Mouse (Mus musculus) CH12.LX (cell line): Measurements from ENCODE around the gene Pdss2. TPM values are rescaled to one million over a fixed set of nuclear protein-coding genes. Genes with fewer than 3 reads are reported as not detected.
A peak's percentile ranks its signal among the peaks of the same experiment; 100 is the strongest.

Source experiments
- DNase-seq: peaks from one replicate; pipeline ENCODE4 v3.0.0-alpha.2; 2013; ENCODE audit errors: extremely low read depth
- H3K27ac ChIP-seq: 2 replicates; pipeline ENCODE4 v1.5.1; 2012; ENCODE audit warnings: low read depth, mild to moderate bottlenecking, control low read depth, moderate library complexity; ENCODE audit not compliant: insufficient read depth
- H3K27me3 ChIP-seq: replicated peaks from 2 replicates; pipeline ENCODE3; 2012; ENCODE audit warnings: inconsistent platforms
- H3K36me3 ChIP-seq, 2 experiments: replicated peaks in 1 of 2; 2 replicates each; pipeline versions ENCODE3 to v1.6.1; 2012; ENCODE audit warnings: inconsistent platforms in 1 of 2, low read length in 1 of 2, mild to moderate bottlenecking in 1 of 2, mixed read lengths in 1 of 2, moderate library complexity in 1 of 2; ENCODE audit not compliant: control insufficient read depth in 1 of 2, insufficient read depth in 1 of 2
- H3K4me1 ChIP-seq, 2 experiments: 2 replicates each; pipeline ENCODE4 v1.6.1; 2012; ENCODE audit warnings: inconsistent platforms in 1 of 2, moderate library complexity in 1 of 2; ENCODE audit not compliant: insufficient read depth in 2 of 2, control insufficient read depth in 1 of 2
- H3K4me2 ChIP-seq: 2 replicates; pipeline ENCODE4 v1.6.1; 2012; ENCODE audit warnings: low read depth, mild to moderate bottlenecking, control low read depth; ENCODE audit not compliant: poor library complexity, insufficient read depth, severe bottlenecking
- H3K4me3 ChIP-seq, 3 experiments: fragments of 150-350 bp in 1 of 3; sonication (generic) in 1 of 3; replicated peaks in 1 of 3; 2 replicates each; pipeline versions ENCODE3 to v1.5.1; 2011 to 2012; ENCODE audit warnings: low read depth in 2 of 3, low read length in 2 of 3, mild to moderate bottlenecking in 2 of 3, moderate library complexity in 2 of 3, control low read depth in 1 of 3, improper control_type of control experiment in 1 of 3, inconsistent platforms in 1 of 3, mixed read lengths in 1 of 3; ENCODE audit not compliant: poor library complexity in 1 of 3
- H3K79me2 ChIP-seq: replicated peaks from 2 replicates; pipeline ENCODE4 v1.6.1; 2012; ENCODE audit warnings: mild to moderate bottlenecking, moderate library complexity; ENCODE audit not compliant: control insufficient read depth, poor library complexity, insufficient read depth, severe bottlenecking; ENCODE audit errors: extremely low read depth
- H3K9ac ChIP-seq: 2 replicates; pipeline ENCODE4 v1.6.1; 2012; ENCODE audit warnings: low read depth, mild to moderate bottlenecking, control low read depth, moderate library complexity; ENCODE audit not compliant: insufficient read depth
- H3K9me3 ChIP-seq: replicated peaks from 2 replicates; pipeline ENCODE3; 2012; ENCODE audit warnings: low read length, inconsistent platforms, mixed read lengths
- BHLHE40 ChIP-seq: IDR thresholded peaks from 2 replicates; pipeline ENCODE4 v1.6.1; 2011; ENCODE audit warnings: mild to moderate bottlenecking, low read depth, low read length, improper control_type of control experiment
- CHD1 ChIP-seq: IDR thresholded peaks from 2 replicates; pipeline ENCODE4 v1.6.1; 2012; ENCODE audit warnings: low read depth, low read length, improper control_type of control experiment, inconsistent platforms
- CHD2 ChIP-seq: IDR thresholded peaks from 2 replicates; pipeline ENCODE4 v1.6.1; 2011; ENCODE audit warnings: low read length, improper control_type of control experiment
- CTCF ChIP-seq, 2 experiments: IDR thresholded peaks in 1 of 2; conservative IDR thresholded peaks in 1 of 2; 2 replicates each; pipeline ENCODE4 v1.5.1; 2011 to 2012; ENCODE audit warnings: low read depth in 2 of 2, low read length in 2 of 2, improper control_type of control experiment in 1 of 2, inconsistent platforms in 1 of 2, mild to moderate bottlenecking in 1 of 2, moderate library complexity in 1 of 2
- E2F4 ChIP-seq: IDR thresholded peaks from 2 replicates; pipeline ENCODE4 v1.6.1; 2011; ENCODE audit warnings: low read depth, low read length, improper control_type of control experiment; ENCODE audit not compliant: insufficient replicate concordance
- ELF1 ChIP-seq: IDR thresholded peaks from 2 replicates; pipeline ENCODE4 v1.6.1; 2014; ENCODE audit warnings: low read depth, mild to moderate bottlenecking, inconsistent platforms, low read length, improper control_type of control experiment
- EP300 ChIP-seq: IDR thresholded peaks from 2 replicates; pipeline ENCODE4 v1.6.1; 2011; ENCODE audit warnings: low read length, improper control_type of control experiment
- ETS1 ChIP-seq: conservative IDR thresholded peaks from 2 replicates; pipeline ENCODE4 v1.6.1; 2012; ENCODE audit warnings: low read depth, mild to moderate bottlenecking, inconsistent platforms, low read length, improper control_type of control experiment, moderate library complexity
- GABPA ChIP-seq: IDR thresholded peaks from 2 replicates; pipeline ENCODE4 v1.6.1; 2012; ENCODE audit warnings: low read depth, low read length, improper control_type of control experiment, inconsistent platforms; ENCODE audit not compliant: insufficient replicate concordance
- HCFC1 ChIP-seq: IDR thresholded peaks from 2 replicates; pipeline ENCODE4 v1.6.1; 2012; ENCODE audit warnings: low read depth, mild to moderate bottlenecking, inconsistent platforms, low read length, improper control_type of control experiment
- JUN ChIP-seq: IDR thresholded peaks from 2 replicates; pipeline ENCODE4 v1.6.1; 2011; ENCODE audit warnings: low read depth, mild to moderate bottlenecking, low read length, improper control_type of control experiment, moderate library complexity; ENCODE audit not compliant: insufficient read depth
- KAT2A ChIP-seq: IDR thresholded peaks from 2 replicates; pipeline ENCODE4 v1.6.1; 2012; ENCODE audit warnings: low read length, improper control_type of control experiment, inconsistent platforms; ENCODE audit not compliant: insufficient replicate concordance
- MAFK ChIP-seq: IDR thresholded peaks from 2 replicates; pipeline ENCODE4 v1.6.1; 2011; ENCODE audit warnings: low read length, improper control_type of control experiment; ENCODE audit not compliant: insufficient replicate concordance
- MAX ChIP-seq: IDR thresholded peaks from 2 replicates; pipeline ENCODE4 v1.6.1; 2011; ENCODE audit warnings: low read length, improper control_type of control experiment
- MEF2A ChIP-seq: IDR thresholded peaks from 2 replicates; pipeline ENCODE4 v1.6.1; 2014; ENCODE audit warnings: low read depth, mild to moderate bottlenecking, inconsistent platforms, low read length, improper control_type of control experiment, borderline replicate concordance
- MYC ChIP-seq: IDR thresholded peaks from 2 replicates; pipeline ENCODE4 v1.6.1; 2011; ENCODE audit warnings: low read depth, mild to moderate bottlenecking, improper control_type of control experiment, low read length
- NELFE ChIP-seq: IDR thresholded peaks from 2 replicates; pipeline ENCODE4 v1.6.1; 2011; ENCODE audit warnings: low read depth, low read length, improper control_type of control experiment
- NRF1 ChIP-seq: IDR thresholded peaks from 2 replicates; pipeline ENCODE4 v1.6.1; 2014; ENCODE audit warnings: low read depth, mild to moderate bottlenecking, inconsistent platforms, low read length, improper control_type of control experiment, moderate library complexity
- PAX5 ChIP-seq: IDR thresholded peaks from 2 replicates; pipeline ENCODE4 v1.6.1; 2012; ENCODE audit warnings: low read length, inconsistent platforms, mixed read lengths
- POLR2A ChIP-seq: IDR thresholded peaks from 2 replicates; pipeline ENCODE4 v1.6.1; 2011; ENCODE audit warnings: low read depth, mild to moderate bottlenecking, improper control_type of control experiment, low read length
- POLR2AphosphoS2 ChIP-seq: IDR thresholded peaks from 2 replicates; pipeline ENCODE4 v1.6.1; 2011; ENCODE audit warnings: low read depth, low read length, improper control_type of control experiment
- RAD21 ChIP-seq: IDR thresholded peaks from 2 replicates; pipeline ENCODE4 v1.6.1; 2011; ENCODE audit warnings: low read depth, mild to moderate bottlenecking, low read length, improper control_type of control experiment, moderate library complexity
- SIN3A ChIP-seq: IDR thresholded peaks from 2 replicates; pipeline ENCODE4 v1.6.1; 2012; ENCODE audit warnings: low read length, improper control_type of control experiment, inconsistent platforms
- SMC3 ChIP-seq: IDR thresholded peaks from 2 replicates; pipeline ENCODE4 v1.6.1; 2011; ENCODE audit warnings: low read depth, low read length, improper control_type of control experiment
- TCF12 ChIP-seq: IDR thresholded peaks from 2 replicates; pipeline ENCODE4 v1.6.1; 2014; ENCODE audit warnings: low read depth, mild to moderate bottlenecking, inconsistent platforms, low read length, improper control_type of control experiment
- UBTF ChIP-seq: IDR thresholded peaks from 2 replicates; pipeline ENCODE4 v1.6.1; 2012; ENCODE audit warnings: low read depth, mild to moderate bottlenecking, inconsistent platforms, low read length, improper control_type of control experiment, moderate library complexity
- USF1 ChIP-seq: IDR thresholded peaks from 2 replicates; pipeline ENCODE4 v1.6.1; 2014; ENCODE audit warnings: low read depth, mild to moderate bottlenecking, inconsistent platforms, low read length, improper control_type of control experiment
- USF2 ChIP-seq: conservative IDR thresholded peaks from 2 replicates; pipeline ENCODE4 v1.6.1; 2011; ENCODE audit warnings: low read depth, low read length, improper control_type of control experiment
- ZC3H11A ChIP-seq: IDR thresholded peaks from 2 replicates; pipeline ENCODE4 v1.6.1; 2012; ENCODE audit warnings: low read depth, mild to moderate bottlenecking, inconsistent platforms, low read length, improper control_type of control experiment
- dilution Hi-C: fragments of 300-500 bp; cut with MboI; formaldehyde crosslinking; loops from 2 replicates; pipeline ENCODE4 v1.14.3; 2020; ENCODE audit warnings: low sequenced_read_pairs; ENCODE audit not compliant: extremely low pct_unique_long_range_greater_than_20kb, extremely low pct_ligation_motif_present
- in situ Hi-C: fragments of 300-500 bp; cut with MboI; formaldehyde crosslinking; loops from 3 replicates; pipeline ENCODE4 v1.14.3; 2019; ENCODE audit warnings: low sequenced_read_pairs, low pct_ligation_motif_present, low pct_unique_long_range_greater_than_20kb, mixed read lengths
- polyA plus RNA-seq: library from polyadenylated mRNA; unstranded; fragments of >175 nt; gene quantifications from 2 replicates; pipeline ENCODE4 v1.2.1, GENCODE M21; 2012; ENCODE audit warnings: low read depth; ENCODE audit not compliant: insufficient read length
- total RNA-seq, 2 experiments: library from RNA; depleted of rRNA; stranded (reverse); fragments of 300-350 nt in 1 of 2; fragments of >200 nt in 1 of 2; gene quantifications; 2 replicates each; pipeline ENCODE4 v1.2.3; 2012 to 2014

Gene Pdss2
- total and polyA plus RNA-seq, 3 experiments = 11.1 to 17.9 (median 14.3) TPM

DNA sequence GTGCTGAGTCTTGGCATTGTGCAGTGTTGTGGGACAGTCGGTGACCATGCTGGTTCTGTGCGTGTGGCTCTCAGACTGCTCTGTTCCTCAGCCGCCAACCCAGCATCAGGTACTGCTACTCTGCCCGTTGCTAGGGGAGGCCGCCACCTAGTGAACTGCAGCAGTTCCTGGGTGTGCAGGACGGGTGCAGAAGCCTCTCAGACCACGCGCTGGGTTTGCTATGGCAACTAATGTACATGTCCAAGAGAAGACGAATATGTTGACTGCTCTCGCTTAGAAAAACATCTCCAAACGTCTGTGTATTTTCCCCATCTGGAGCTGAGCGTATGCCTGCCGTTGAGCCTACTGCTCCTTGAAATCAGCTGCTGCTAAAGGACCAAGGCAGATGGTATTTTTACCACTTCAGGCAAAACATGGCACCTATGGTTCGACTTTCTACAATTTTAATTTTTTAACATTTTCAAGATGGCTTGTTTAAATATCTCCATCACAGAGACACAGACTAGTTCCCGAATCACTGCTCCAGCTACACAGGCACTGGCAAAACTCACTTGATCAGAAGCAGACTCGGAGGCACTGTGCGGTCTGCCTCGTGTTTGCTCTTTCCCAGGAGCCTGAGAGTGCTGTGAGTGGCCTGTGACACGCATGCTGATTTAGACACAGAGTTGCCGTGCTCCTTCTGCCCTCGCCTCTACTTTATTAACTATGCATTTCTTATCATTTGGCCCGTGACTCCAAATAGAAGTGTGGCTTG is 199.6 kb downstream of the Pdss2 start:
- Histone ChIP-seq H3K4me1 (peaks cover 28 to 71% of the 10 kb centered on the region in 2 experiments), H3K9me3 (no peaks in the 10 kb centered on the region), H3K4me3 (no peak overlapping the region), H3K79me2 (no peaks in the 10 kb centered on the region), H3K9ac (no peak overlapping the region), H3K27me3 (no peaks in the 10 kb centered on the region), H3K36me3 (peaks cover 0 to 9% of the 10 kb centered on the region in 2 experiments), H3K27ac (no peak overlapping the region), H3K4me2 (no peak overlapping the region)
- dilution Hi-C loops = no loop called here
- TF ChIP-seq RAD21 (peak; percentile 3), ZC3H11A (no peak), CTCF (conservative IDR thresholded peaks at IDR 0.05 in 1 of 2, IDR thresholded peaks at IDR 0.05 in 1 of 2; ENCODE audit: low read depth in 2 of 2, low read length in 2 of 2) (0 out of 4 replicates have a peak, but pooled peaks of 1 of the 2 experiments have one; percentile 7)
- no peak for DNase-seq
- in situ Hi-C loops = no loop called here

GRCm38 (mm10) chr10:43422061-43422770 is 200.9 kb downstream of the Pdss2 start:
- Histone ChIP-seq H3K9me3 (no peaks in the 10 kb centered on the region), H3K4me3 (no peak overlapping the region), H3K4me2 (peak overlapping the region; percentile 29; the same call in 1 of the 2 replicates), H3K79me2 (no peaks in the 10 kb centered on the region), H3K4me1 (peaks cover 22 to 58% of the 10 kb centered on the region in 2 experiments), H3K27ac (peak overlapping the region; percentile 4; the same call in 1 of the 2 replicates), H3K36me3 (peaks cover 0 to 11% of the 10 kb centered on the region in 2 experiments), H3K9ac (no peak overlapping the region), H3K27me3 (no peaks in the 10 kb centered on the region)
- in situ Hi-C loops (no loop called here), dilution Hi-C loops (no loop called here)
- DNase-seq = peak; percentile 89
- TF ChIP-seq ETS1 (peak; percentile 85), EP300 (0 out of 2 replicates have a peak, but pooled peaks have one; percentile 35), USF2 (peak; percentile 73), TCF12 (no peak), ELF1 (0 out of 2 replicates have a peak, but pooled peaks have one; percentile 7), HCFC1 (no peak), JUN (no peak), SIN3A (no peak), USF1 (peak; percentile 80), NRF1 (0 out of 2 replicates have a peak, but pooled peaks have one; percentile 16), GABPA (no peak), POLR2A (no peak), UBTF (no peak), KAT2A (no peak), POLR2AphosphoS2 (no peak), CHD2 (0 out of 2 replicates have a peak, but pooled peaks have one; percentile 13), CTCF (conservative IDR thresholded peaks at IDR 0.05 in 1 of 2, IDR thresholded peaks at IDR 0.05 in 1 of 2; ENCODE audit: low read depth in 2 of 2, low read length in 2 of 2) (no peak), MYC (0 out of 2 replicates have a peak, but pooled peaks have one; percentile 15), E2F4 (no peak), CHD1 (no peak), NELFE (no peak), MAFK (no peak), BHLHE40 (peak; percentile 96), MAX (peak; percentile 47; the same call in 1 of the 2 replicates), MEF2A (peak; percentile 53; the same call in 1 of the 2 replicates), PAX5 (no peak), SMC3 (no peak), ZC3H11A (no peak)
